Mouse (Mus musculus): ENCODE results near the gene Dio1. TPM values are rescaled to one million over a fixed set of nuclear protein-coding genes. Genes with fewer than 3 reads are reported as not detected.

Gene Dio1
- polyA plus RNA-seq, 1 experiment from 2014 or later: not detected

Other genes starting within 250 kb of the Dio1 start
- gene Mrpl37, start 240.3 kb downstream of the Dio1 start, polyA plus RNA-seq (2015; fragmentation: Nextera tagmentation; extraction: Ambion mirVana): 76.4 and 76.6 TPM in 2 replicates
- gene Cyb5rl, start 240.2 kb downstream of the Dio1 start, polyA plus RNA-seq (2015; fragmentation: Nextera tagmentation; extraction: Ambion mirVana): 4.7 and 5.4 TPM in 2 replicates
- gene Cdcp2, start 210.3 kb downstream of the Dio1 start, polyA plus RNA-seq (2015; fragmentation: Nextera tagmentation; extraction: Ambion mirVana): 0.06 TPM in 1 of 2 replicates, not detected in the other
- 410 and 431 TPM in 2 replicates for gene Tmem59, start 128.8 kb downstream of the Dio1 start, polyA plus RNA-seq (2015; fragmentation: Nextera tagmentation; extraction: Ambion mirVana)
- 25.2 and 26.1 TPM in 2 replicates for gene Tceanc2, start 128.1 kb downstream of the Dio1 start, polyA plus RNA-seq (2015; fragmentation: Nextera tagmentation; extraction: Ambion mirVana)
- gene Ldlrad1, start 98.0 kb downstream of the Dio1 start, polyA plus RNA-seq (2015; fragmentation: Nextera tagmentation; extraction: Ambion mirVana): not detected in 2 replicates
- gene Lrrc42, start 53.6 kb downstream of the Dio1 start, polyA plus RNA-seq (2015; fragmentation: Nextera tagmentation; extraction: Ambion mirVana): 56.8 and 59.4 TPM in 2 replicates
- 43.5 and 44.7 TPM in 2 replicates for gene Hspb11, start 53.6 kb downstream of the Dio1 start, polyA plus RNA-seq (2015; fragmentation: Nextera tagmentation; extraction: Ambion mirVana)
- gene Yipf1, start 7.2 kb upstream of the Dio1 start, polyA plus RNA-seq (2015; fragmentation: Nextera tagmentation; extraction: Ambion mirVana): 61.4 and 67.3 TPM in 2 replicates
- gene Ndc1, start 60.6 kb upstream of the Dio1 start, polyA plus RNA-seq (2015; fragmentation: Nextera tagmentation; extraction: Ambion mirVana): 17.3 and 18.5 TPM in 2 replicates
- 1.7 and 1.8 TPM in 2 replicates for gene Glis1, start 127.4 kb upstream of the Dio1 start, polyA plus RNA-seq (2015; fragmentation: Nextera tagmentation; extraction: Ambion mirVana)